Mouse (Mus musculus): ENCODE measurements at regions not wholly inside any gene's neighbourhood (a gene's known extent, or its start where the extent isn't known, plus 50 kb on each side); places are given as distances from the start of the nearest gene placed in this dataset.

GRCm38 (mm10) chr10:11809255-11809654 lies 466.1 kb downstream of the Epm2a start:
- DNase-seq, result no peak

GRCm38 (mm10) chr10:11822418-11822959 lies 479.3 kb downstream of the Epm2a start:
- no peak for DNase-seq

GRCm38 (mm10) chr10:11841094-11841493 lies 497.9 kb downstream of the Epm2a start:
- DNase-seq, result peak; percentile 34 to 53

DNA sequence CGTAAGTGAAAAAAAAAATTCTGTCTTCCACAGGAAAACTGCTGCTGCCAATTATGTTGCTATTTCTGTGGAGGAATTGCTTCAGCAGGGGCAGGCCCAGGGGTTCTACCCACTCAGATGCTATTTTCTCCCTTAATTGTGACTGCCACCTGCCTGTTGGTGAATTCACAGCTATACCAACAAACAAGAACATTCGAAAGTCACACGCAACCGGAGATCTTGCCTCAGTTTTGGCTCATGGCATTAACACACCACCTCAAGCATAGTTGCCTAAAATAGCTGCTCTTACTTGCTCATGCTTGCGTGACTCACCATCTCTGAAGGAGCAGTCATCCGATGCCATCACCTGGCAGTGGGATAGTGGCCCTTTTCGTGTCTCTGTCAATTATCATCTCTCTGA lies 498.3 kb downstream of the Epm2a start:
- peak; percentile 20 to 39 for DNase-seq

DNA sequence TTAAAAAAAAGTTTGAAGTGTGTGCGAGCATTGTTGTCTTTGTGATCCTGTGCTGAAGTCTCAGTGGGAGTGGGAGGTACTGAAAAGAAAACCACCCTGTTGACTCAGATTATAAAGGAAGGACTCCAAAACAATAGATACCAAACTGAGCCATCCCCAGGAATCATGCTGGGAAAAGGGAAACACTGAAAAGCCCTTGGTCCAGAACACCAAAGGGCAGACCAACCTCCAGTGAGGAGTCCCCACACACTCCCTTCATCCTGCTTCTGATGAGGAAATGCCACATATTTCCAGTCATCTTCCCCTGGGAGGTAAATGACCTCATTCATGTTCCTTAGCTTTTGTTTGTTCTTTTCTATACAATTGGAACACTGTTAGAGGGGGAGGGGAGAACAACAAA lies 502.9 kb downstream of the Epm2a start:
- DNase-seq, result no peak

GRCm38 (mm10) chr10:11875145-11876131 lies 532.2 kb downstream of the Epm2a start:
- no peak for DNase-seq

DNA sequence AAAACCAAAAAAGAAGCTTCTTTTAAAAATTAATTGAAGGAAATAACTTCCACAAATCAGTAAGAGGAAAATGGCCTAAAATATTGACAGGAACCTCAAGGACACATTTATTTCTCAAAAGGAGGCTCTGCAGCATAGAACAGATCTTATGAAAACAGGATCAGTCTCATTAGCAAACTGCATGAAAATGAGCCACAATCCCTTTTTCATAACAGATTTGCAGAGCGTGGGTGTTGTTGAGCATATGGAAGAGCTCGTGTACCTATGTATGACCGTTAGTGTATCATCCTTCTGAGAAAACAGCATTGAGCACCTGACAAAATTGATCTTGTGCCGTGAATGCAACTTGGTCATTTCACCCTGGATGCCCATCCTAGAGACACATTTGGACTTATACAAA lies 543.0 kb downstream of the Epm2a start:
- no peak for DNase-seq

- no peak for DNase-seq
These were observed 545.7 kb downstream of the Epm2a start for GRCm38 (mm10) chr10:11888953-11889352.

DNA sequence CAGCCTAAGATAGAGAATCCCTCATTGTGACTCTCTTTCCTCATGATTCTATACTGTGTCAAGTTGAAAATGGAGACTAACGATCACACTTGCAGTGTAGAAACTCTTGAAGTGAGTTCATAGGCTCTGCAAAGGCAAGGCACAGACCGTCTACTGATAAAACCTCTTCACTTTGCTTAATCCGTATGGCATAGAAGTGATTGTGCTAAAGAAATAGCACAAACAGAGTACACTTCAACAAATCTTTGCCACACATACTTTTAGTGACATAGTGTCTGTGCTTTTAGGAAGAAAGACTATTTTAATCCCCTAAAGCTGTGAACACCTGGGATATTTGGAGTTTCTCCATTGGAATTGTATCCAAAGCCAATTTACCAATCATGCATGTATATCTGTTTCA lies 578.9 kb downstream of the Epm2a start:
- no peak for DNase-seq

DNA sequence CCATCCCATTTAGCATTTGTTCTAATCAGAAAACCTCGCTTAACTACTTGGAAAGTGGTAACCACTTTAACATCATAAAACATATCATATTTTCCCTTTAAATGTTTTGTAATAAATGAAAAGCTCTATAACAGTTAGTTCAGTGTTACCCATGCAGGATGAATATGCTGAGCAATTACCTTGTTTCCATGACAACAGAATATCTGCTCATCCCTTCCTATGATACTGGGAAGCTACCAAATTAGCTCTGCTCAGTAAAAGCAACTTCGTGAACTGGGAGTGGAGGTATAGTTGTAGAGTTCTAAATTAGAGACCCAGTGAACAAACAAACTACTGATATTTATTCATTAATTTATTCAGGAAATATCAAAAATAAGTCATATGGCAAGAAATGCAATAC lies 595.0 kb downstream of the Epm2a start:
- no peak for DNase-seq

- DNase-seq, result no peak
These were observed 599.6 kb downstream of the Epm2a start for GRCm38 (mm10) chr10:11942772-11943171.

- peak in 1 of 2 experiments; percentile 7 for DNase-seq
These were observed 617.2 kb downstream of the Epm2a start for GRCm38 (mm10) chr10:11960327-11960922.

DNA sequence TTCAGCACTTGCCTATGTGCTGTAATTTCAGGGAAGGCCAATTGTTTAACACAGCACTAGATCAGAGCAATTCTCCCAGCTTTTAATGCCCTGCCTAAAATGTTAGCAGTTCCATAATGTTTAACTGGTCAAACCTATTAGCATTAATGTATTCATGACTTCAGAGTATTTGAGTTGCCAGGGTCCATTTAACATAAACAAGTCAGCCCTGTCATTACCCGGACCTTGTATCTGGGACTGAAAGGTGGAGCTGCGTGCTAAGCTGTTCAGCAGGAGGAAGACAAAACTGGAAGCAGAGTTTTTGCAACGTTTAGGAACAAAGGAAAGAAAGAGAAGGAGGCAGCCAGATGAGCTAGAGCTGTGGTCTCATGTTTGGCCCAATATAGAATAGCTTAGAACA lies 661.8 kb downstream of the Epm2a start:
- no peak for DNase-seq

- DNase-seq, result no peak
These were observed 662.7 kb downstream of the Epm2a start for GRCm38 (mm10) chr10:12005889-12006288.

DNA sequence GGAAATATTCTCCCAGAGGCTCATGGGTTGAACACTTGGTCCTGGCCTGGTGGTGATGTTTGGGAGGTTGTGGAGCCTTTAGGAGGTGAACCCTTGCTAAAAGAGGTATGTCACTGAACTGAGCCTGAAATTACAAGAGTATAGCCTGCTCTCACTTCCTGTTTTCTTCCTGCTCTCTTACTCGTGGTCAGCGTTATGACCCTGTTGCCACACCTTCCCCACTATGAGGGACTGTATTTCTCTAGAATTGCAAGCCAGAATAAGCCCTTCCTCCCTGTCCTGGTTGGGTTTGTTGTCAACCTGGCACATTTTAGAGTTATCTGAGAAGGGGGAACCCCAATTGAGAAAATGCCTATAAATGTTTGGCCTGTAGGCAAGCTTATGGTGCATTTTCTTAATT lies 674.1 kb downstream of the Epm2a start:
- no peak for DNase-seq

- peak; percentile 20 to 33 for DNase-seq
These were observed 675.1 kb downstream of the Epm2a start for GRCm38 (mm10) chr10:12018281-12018680.

GRCm38 (mm10) chr10:12019159-12019779 lies 676.1 kb downstream of the Epm2a start:
- peak; percentile 73 to 81 for DNase-seq

GRCm38 (mm10) chr10:12020576-12020975 lies 677.4 kb downstream of the Epm2a start:
- peak; percentile 29 to 36 for DNase-seq

DNA sequence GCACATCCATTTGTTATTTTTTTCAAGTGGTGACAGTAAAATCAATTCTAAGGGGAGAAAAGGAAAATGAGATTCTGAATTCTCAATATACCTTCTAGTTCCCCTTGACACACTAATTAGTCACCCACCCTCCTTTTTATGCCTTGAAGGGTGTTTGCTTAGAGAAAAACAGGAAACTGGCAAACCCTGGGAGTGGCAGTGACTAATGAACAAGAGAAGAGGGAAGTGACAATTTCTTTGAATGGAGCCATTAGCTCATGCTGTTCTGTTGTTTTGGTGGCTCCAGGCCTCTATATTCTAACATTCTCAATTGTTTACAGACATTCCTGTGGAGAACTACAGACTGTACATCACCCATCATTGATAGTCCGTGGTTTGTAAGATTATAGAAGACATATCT lies 692.0 kb downstream of the Epm2a start:
- DNase-seq, result no peak

- no peak for DNase-seq
These were observed 702.7 kb downstream of the Epm2a start for GRCm38 (mm10) chr10:12045937-12046336.

- DNase-seq, result no peak
These were observed 716.5 kb downstream of the Epm2a start for GRCm38 (mm10) chr10:12059728-12060127.

DNA sequence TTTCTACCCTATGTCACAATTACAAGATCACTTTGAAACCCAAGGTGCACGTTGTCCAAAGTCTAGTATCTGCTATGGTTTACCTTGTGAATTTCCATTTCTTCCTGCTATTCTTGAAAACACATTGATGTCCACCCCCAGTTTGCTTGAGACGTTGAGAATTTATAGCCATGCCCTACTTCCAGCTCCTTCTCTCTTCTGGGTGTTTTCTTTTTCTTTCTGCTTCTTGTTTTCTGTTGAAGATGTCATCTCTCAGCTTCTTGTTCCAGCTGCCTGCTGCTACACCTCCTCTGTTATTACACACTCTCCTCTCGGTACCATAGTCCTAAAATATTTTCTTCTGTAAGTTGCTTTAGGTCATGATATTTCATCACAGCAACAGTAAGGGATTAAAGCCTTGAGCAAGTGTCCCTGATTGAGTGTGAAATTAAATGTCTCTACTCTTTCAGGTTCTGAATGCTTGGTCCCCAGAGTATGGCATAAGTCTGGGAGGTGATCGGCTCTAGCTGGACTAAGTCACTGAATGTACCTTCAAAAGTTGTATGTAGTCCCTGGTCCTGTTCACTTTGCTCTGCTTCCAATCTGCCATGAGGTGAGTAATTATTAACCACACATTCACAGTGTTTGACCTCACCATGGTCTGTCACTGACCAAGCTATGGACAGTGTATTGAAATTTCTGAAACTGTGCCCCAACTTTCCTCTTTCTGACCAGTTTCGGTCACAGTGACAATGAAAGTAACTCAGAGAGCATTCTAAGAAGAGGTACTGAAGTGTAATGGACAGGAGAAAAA lies 718.1 kb downstream of the Epm2a start:
- DNase-seq, result no peak

- DNase-seq, result no peak
These were observed 719.1 kb downstream of the Epm2a start for GRCm38 (mm10) chr10:12062302-12062701.

Measured in cerebellum, postnatal 25 days (tissue).